Mouse (Mus musculus): Measurements from ENCODE around the gene Gja3.

The Gja3 gene

GRCm38 (mm10) chr14:57057563-57058321 is at the start of gene Gja3:
Gja3 (minus strand) TSS chr14:57058100.
- DNase-seq (ENCODE audit: low spot score in 2 of 2), result no peak

DNA sequence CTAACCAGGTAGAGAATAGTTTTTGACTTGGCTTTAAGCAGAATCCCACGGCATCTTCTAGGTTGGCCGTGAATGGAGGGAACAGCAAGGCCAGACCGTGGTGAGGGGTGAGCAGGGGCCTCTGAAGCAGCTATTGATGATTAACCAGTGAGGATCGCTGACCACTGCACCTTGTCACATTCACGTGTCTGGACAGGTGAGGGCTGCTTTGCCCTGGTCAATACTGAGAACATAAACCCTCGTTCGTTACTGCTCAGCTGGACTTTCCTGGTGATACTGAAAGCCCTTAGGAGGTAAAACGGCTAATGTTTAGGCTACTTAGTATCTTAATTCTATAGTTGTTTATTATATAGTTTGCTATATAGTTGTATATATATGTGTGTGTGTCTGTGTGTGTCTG is 49.2 kb upstream of the Gja3 start:
- no peak for DNase-seq (ENCODE audit: low spot score in 2 of 2)

DNA sequence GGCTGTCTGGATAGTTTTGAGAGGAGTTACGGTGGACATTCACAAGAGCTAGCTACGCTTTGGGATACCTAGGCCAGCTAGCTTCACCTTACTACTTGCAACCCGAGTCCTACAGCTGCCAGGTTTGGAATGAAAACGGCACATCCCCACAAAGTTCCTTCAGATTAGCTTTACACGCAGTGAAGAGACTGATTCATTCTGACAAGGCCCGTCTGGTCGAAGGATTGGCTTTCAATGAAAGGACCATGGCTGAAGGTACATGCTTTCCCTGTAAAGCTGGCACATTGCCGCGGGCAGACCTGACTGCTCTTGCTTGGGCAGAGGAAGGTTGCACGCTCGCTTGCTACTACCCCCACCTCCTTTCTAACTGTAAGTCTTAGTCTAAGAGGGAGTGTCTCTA is 47.8 kb upstream of the Gja3 start:
- no peak for DNase-seq (ENCODE audit: low spot score in 2 of 2)

DNA sequence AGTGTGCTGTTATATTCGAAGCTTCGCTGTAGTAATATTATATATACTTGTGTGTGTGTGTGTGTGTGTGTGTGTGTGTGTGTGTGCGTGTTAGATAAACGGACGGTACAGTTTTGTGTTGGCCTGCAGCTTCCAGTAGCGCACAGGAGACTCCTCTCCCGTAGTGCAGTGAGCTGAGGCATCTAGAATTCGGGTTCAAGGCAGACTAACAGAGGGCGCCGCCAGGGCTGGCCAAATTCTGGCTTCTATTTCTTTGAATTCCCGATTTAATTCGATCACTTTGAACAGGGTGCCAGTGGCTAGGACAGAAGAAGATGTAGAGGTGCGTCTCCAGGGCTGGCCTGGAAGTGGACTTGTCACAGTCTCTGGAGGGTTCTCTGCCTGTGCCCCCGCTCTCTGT is 47.2 kb upstream of the Gja3 start:
- DNase-seq (ENCODE audit: low spot score in 2 of 2), result no peak

- no peak for DNase-seq (ENCODE audit: low spot score in 2 of 2)
Measured at GRCm38 (mm10) chr14:57104106-57105023, 46.5 kb upstream of the Gja3 start, which contains the start of gene Gjb2. Gjb2 (minus strand) TSS chr14:57104702.

GRCm38 (mm10) chr14:57103711-57104105 is 45.8 kb upstream of the Gja3 start:
- DNase-seq (ENCODE audit: low spot score in 2 of 2), result no peak

DNA sequence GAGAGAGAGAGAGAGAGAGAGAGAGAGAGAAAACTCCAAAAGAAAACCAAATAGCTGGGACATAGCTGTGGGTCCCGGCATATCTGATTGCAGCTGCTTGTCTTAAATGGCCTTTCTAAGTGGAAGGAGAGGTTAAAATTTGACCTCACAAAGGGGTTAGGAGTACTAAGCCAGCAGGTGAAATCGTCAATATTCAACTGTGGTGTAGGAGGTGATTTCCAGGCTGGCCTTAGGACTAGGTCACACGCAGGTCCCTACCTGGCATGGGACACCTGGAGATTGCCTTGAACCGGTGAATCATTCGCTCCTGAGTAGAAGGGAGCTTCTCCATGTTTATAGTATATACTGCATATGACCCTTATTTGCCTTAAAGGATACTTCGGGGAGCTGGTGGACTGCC is 45.2 kb upstream of the Gja3 start:
- DNase-seq (ENCODE audit: low spot score in 2 of 2), result no peak

- no peak for DNase-seq (ENCODE audit: low spot score in 2 of 2)
Measured at GRCm38 (mm10) chr14:57101623-57102022, 43.7 kb upstream of the Gja3 start.

DNA sequence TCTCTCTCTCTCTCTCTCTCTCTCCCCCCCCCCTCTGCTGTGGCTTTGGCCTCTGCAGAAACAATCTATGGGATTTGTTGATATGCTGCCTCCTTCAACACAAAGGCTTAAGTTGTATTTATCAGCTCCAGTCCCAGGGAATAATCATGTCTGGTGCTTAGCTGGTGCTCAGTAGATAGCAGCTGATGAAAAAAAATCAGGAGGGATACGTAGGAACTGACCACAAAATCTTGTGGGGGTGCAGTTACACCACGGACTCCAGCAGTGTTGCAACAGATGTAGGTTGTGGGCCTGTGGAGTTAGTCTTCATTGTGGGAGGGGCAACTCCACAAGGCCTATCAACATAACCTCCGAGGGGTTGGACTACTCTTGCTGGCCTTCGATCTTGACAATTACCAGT is 38.0 kb upstream of the Gja3 start:
- DNase-seq (ENCODE audit: low spot score in 2 of 2), result no peak

GRCm38 (mm10) chr14:57093029-57093428 is 35.1 kb upstream of the Gja3 start:
- no peak for DNase-seq (ENCODE audit: low spot score in 2 of 2)

GRCm38 (mm10) chr14:57090001-57090400 is 32.1 kb upstream of the Gja3 start:
- DNase-seq (ENCODE audit: low spot score in 2 of 2), result no peak

DNA sequence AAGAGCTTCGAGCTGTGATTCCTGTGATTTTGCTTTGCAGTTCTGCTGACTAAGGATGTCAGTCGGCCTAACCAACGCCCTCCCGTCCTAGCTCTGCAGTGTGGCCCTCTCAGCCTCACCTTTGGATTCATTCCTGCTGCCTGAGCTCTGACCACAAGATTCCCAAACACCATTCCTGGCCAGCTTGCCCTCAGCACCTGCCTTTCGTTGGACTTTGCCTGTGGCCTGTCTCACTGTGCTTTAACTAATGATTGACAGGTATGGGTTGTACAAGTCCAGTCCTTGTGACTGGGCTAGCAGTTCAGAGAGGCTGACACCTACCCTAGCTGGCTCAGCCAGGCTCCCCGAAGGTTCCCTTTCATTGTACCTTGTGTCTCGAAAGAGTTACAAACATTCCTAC is 31.2 kb upstream of the Gja3 start:
- DNase-seq (ENCODE audit: low spot score in 2 of 2), result no peak

- no peak for DNase-seq (ENCODE audit: low spot score in 2 of 2)
Measured at GRCm38 (mm10) chr14:57084180-57084668, 26.3 kb upstream of the Gja3 start.

- no peak for DNase-seq (ENCODE audit: low spot score in 2 of 2)
Measured at GRCm38 (mm10) chr14:57082863-57083262, 25.0 kb upstream of the Gja3 start.

- DNase-seq (ENCODE audit: low spot score in 2 of 2), result no peak
Measured at GRCm38 (mm10) chr14:57075537-57075936, 17.6 kb upstream of the Gja3 start.

GRCm38 (mm10) chr14:57069906-57070305 is 12.0 kb upstream of the Gja3 start:
- DNase-seq (ENCODE audit: low spot score in 2 of 2), result peak; percentile 4 to 11

GRCm38 (mm10) chr14:57066053-57066452 is 8.2 kb upstream of the Gja3 start:
- no peak for DNase-seq (ENCODE audit: low spot score in 2 of 2)

DNA sequence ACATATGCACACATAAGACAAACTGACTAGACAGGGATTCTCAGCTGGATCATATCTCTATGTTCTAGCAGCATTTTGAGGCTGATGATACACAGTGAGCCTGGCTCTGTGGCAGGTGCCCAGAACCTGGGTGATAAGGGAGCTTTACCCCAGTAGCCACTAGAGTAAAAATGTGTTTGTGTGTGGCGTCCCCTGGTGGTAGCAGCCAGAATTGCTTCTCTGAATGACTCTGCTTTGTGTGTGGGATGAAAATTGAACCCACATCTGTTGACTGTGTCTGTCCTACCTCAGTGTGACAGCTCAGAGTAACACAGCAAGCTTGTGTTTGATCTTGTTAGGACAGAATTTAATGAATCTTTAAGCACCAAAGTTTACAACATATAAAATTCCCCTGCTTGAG is 2.2 kb upstream of the Gja3 start:
- DNase-seq (ENCODE audit: low spot score in 2 of 2), result peak; percentile 13 to 25

GRCm38 (mm10) chr14:57057204-57057562 is 717 bp downstream of the Gja3 start:
- no peak for DNase-seq (ENCODE audit: low spot score in 2 of 2)

- no peak for DNase-seq (ENCODE audit: low spot score in 2 of 2)
Measured at GRCm38 (mm10) chr14:57052713-57053112, 5.2 kb downstream of the Gja3 start.

- no peak for DNase-seq (ENCODE audit: low spot score in 2 of 2)
Measured at GRCm38 (mm10) chr14:57043863-57044262, 14.0 kb downstream of the Gja3 start.

DNA sequence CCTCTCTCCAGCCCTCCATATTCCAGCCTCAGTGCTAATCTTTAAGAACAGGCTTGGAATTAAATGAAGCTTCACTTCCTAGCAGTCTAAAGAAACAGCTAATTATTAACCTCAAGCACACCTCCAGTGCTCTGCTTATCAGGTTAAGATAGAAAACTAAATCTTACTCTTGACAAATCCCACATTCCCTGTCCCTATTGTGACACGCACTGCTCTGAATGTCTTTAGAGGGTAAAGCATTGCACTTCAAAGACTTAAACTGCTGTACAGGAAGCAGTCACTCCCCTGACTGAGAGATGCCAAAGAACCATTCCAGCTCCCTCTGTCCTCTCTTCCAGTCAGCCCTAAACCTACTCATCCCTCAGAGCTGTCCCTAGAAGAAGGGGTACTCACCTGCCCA is 16.5 kb downstream of the Gja3 start:
- DNase-seq (ENCODE audit: low spot score in 2 of 2), result no peak

Measured in spleen, postnatal 36 days (tissue).